Mouse (Mus musculus) left cerebral cortex, adult 8-10 months (tissue): ENCODE measurements at regions not wholly inside any gene's neighbourhood (a gene's known extent, or its start where the extent isn't known, plus 50 kb on each side); places are given as distances from the start of the nearest gene placed in this dataset.

Source experiments
- DNase-seq, 2 experiments: peaks; one replicate each; pipeline ENCODE4 v3.0.0; 2022; ENCODE audit warnings: low spot score in 2 of 2

DNA sequence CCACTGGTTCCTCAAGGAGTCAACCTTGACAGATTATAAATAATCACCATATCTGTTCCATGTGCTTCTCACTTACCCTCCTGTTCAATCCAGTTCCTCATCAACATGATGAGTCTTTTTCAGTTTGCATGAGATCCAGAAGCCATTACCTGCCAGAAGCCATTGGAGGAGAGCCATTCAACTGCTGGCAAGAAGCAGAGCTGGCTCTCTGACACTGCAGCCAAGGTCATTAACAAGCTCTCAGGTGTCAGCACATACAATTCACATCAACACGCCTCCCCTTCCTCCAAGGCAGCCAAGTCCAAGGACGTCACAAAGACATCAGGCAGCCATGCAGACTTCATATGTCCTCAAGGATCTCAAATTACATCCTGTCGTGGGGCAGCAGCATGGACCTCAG is 648.6 kb upstream of the Slit2 start:
- no peak for DNase-seq

GRCm38 (mm10) chr5:47336511-47336910 is 646.4 kb upstream of the Slit2 start:
- DNase-seq, result no peak

- no peak for DNase-seq
Measured at GRCm38 (mm10) chr5:47339807-47340206, 643.1 kb upstream of the Slit2 start.

DNA sequence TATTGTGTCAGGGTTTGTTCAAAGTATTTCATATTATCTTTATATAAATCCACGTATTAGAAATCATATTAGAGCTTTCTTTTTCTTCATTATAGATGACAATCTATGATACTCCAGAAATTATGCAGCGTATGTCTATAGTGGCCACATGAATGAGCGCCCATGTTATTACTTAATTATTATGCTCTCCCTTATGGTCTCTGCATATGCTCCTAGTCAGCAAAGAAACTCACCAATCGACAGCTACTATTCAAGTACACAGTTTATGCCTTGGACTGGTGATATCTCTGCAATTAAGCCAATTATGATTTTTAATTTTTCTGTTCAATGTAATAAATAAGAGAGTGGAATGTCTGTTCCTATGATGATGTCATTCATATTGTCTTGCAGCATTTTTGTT is 612.8 kb upstream of the Slit2 start:
- no peak for DNase-seq

DNA sequence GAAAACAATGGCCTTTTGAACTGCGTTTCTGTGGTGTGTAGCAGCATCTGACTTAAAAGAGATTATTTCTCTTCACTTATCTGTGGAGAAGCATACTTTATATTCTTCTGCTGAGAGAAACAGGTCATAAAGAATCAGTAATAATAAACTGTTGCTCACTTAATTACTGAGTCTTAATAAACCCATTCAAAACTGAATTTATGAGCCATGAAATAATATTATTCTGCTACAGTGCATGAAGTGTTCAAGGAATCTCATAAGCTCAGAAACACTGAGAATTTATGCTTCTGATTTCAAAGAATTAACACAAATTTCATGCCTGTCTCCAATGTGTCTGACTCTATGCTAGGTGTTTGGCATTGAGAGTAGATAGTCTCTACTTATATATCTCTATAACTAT is 597.0 kb upstream of the Slit2 start:
- no peak for DNase-seq

DNA sequence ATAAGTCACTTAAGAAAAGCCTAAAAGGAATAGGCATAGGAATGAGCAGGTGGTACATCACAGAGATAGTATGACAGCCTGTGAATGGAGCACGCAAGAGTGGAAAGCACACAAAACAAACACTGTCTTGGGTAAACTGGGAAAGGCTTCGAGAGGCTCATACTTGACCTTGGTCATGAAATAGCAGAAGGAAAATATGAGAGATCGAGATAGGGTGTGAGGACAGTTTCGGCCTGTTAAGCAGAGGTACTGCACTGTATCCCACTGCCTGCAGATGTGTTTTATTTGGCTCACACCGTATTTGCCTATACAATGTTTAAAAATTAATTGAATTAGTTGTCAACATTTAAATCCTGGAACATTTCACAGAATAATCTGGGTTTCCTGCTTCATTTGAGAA is 596.2 kb upstream of the Slit2 start:
- no peak for DNase-seq

DNA sequence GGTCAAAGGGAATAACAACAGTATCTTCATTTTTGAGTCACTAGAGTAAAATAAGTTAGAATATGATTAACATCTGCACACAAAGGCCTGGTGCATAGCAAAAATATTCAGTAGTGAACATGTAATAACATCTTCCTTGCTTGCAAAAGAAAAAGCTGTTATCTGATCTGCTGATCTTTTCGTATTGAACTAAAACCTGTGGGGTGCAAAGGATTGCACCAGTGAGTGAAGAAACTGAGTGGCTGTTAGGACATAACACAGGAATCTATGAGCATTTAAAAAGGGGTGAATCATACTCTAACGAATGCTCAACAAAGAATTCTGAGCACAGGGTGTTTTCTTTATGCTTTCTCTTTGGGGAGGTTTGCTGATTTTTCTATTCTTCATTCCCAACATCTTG is 592.2 kb upstream of the Slit2 start:
- DNase-seq, result no peak

- DNase-seq, result no peak
Measured at GRCm38 (mm10) chr5:47396874-47397273, 586.1 kb upstream of the Slit2 start.

DNA sequence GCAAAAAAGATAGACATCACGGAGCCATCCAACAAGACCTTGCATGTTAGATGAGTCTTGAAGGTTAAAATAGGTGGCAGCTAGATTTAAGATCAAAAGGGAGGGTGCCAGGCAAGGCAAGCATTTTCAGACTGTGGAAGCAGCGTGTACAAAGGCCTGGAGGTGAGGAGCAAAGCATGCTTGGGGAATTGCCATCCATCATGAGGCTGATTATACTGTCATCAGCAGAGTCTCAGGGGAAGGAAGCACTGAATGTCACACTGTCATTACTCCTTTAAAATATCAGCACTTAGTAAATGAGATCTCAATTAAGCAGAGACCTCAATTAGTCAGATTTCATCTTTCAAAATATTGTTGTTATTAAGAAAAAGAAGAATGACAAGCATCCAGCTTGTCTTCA is 561.0 kb upstream of the Slit2 start:
- DNase-seq, result no peak

DNA sequence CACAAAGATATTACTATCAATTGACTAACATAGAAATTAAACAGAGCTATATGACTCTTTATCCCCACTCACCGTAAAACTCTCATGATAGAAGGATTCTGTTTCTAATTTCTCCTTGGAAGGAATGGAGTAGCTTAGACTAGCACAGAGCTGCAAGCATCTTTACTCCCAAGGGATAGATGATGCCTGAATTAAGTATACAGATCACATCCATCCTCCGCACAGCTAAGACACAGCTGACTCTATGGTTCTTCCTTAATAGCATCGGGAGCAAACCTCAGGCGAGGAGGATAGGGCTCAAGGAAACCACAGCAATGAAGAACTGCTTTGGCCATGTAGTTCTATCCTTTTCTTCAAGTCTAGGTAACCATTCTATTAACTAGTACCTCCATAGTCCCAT is 556.9 kb upstream of the Slit2 start:
- DNase-seq, result no peak

- DNase-seq, result no peak
Measured at GRCm38 (mm10) chr5:47426467-47426866, 556.5 kb upstream of the Slit2 start.

DNA sequence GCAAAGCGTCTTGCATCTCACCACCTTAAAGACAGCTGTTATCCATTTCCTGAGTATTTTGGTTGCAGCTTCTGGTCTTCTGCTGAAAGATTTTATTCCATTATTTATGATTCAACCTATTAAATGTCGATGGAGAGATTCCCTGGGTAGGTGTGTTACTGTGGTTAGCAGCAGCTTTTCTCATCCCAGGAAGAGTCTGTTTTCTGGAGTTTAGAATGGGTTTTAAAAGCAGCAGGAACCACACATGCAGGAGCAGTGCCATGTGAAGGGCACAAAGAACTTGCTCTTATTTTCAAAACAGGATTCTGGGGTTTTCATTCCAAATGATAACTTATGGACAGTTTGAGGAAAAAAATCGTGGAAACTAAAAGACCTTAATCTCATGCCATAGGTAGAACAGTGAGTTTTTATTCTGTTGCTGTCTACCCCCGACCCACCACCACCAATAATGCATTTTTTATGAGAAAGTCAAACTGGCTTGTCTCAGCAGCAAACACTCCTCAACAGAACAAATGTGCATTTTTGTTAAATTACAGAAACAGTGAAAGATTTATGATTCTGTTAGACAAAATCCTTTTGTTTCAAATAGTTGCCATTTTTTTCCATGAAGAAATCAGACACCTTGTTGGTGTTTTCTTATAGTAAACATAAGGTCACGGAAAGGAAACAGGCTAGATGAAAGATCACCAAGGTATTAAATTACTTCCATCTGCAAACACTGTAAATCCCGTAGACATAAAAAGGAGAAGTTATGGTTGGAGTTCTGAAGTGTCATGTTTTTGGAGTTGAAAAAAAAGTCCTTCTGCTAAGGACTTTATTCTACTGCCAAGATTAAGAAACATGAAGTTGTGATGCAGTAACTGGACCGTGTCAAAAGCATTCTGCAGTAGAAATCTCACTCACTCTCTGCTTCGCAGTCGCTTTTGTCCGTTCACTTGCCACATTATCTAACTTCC is 553.4 kb upstream of the Slit2 start:
- no peak for DNase-seq

- DNase-seq, result no peak
Measured at GRCm38 (mm10) chr5:47431599-47432328, 551.2 kb upstream of the Slit2 start.

DNA sequence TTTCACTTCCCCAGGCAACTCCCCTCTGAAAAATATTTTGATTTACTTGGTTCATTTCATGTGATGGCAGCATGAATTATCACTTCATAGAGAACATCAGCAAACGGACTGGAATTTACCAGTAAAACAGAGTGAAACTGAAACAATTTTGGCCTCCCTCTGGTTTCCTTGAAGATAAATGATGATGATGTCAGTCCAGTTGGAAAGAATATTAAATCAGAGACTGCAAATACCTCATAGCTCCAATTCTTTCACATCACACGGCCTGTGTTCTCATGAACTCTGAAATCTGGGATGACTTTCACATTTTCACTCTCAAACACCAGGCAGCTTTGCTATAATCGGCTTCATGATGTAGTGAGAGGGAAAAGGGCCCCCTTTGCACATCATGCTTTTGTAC is 546.5 kb upstream of the Slit2 start:
- no peak for DNase-seq

DNA sequence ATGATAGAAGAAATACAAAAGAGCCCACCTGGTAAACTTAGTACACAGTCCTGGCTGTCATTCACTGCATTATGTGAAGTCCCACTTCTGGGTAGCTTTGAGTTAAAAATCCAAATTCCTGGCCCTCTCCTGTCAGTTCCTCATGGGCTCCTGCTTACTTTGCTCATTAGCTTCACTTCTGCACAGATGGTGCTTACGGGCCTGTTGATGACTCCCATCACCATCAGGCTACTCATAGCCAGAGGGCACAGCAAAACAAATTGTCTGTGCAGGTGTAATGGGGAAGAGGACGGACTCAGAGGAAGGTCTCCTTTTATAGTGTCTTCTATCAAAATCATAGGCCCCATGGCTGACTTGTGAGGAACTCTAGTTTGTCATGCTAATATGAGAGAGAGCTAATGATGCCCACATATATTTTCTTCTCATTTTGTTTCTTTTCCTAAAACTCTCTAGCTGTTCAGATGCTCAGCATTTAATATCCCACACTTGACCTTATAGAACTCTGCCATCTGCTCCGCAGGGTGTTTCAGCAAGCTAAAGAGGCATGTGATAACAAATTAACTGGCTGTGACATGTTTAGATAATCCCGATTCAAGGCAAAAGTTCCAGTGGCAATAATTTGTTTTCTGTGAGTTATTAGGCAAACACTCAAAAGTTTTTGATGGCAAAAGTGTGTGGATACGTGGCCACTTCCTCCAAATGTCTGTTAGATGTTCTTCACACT is 536.5 kb upstream of the Slit2 start:
- no peak for DNase-seq

DNA sequence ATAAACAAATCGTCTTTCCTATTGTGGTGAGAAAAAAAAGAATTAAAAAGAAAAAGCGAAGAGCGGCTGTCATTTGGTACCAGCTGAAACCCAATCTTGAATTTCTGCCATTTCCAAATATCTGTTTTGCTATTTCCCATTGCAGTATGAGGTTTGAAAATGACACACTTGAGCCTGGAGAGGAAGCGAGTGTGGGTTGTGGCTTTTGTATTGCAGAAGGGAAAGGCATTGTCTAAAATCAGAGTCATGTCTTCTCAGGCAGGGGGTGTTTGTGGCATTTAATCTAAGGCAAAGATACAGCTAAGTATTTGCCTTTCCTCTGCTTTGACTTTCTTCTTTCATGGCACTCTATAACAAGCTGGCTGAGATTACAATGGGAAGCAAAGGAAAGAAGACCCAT is 518.1 kb upstream of the Slit2 start:
- no peak for DNase-seq

DNA sequence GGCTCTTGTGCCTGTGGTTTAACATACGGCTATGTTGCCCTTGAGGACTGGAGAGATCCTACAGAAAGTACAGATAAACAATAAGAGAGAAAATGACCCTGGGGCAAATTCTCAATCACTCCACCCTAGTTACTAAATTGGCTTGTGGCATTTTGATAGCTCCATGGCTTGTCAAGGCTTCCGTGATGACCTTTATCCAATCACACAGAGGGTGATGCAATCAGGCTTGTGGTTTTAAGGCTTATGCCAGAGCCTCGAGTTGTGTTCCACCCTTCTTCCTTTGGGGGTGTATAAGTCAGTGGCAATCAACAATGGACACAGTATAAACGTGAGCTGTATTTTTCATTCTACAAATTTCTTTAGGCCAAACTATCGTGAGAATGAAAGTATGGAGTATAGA is 513.5 kb upstream of the Slit2 start:
- DNase-seq, result no peak

GRCm38 (mm10) chr5:47472027-47472825 is 510.7 kb upstream of the Slit2 start:
- no peak for DNase-seq

DNA sequence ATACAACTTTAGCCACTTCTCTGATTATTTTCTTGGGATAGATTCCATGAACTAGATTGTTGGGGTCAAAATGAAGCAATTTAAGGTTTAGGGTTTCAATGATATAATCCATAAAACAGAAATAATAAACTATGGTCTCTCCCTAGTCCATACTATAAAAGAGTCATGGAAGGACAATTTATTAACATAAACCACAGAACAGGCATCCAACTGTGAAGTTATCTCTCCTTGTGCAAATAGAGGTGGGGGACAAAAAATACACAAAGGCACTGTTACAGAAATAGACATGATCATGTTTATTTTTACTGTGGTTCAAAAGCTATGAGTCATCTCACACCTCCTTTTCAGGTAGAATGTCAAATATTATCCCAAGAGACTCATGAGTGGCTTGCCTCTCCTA is 503.0 kb upstream of the Slit2 start:
- no peak for DNase-seq

- DNase-seq, result no peak
Measured at GRCm38 (mm10) chr5:47496218-47496617, 486.7 kb upstream of the Slit2 start.

DNA sequence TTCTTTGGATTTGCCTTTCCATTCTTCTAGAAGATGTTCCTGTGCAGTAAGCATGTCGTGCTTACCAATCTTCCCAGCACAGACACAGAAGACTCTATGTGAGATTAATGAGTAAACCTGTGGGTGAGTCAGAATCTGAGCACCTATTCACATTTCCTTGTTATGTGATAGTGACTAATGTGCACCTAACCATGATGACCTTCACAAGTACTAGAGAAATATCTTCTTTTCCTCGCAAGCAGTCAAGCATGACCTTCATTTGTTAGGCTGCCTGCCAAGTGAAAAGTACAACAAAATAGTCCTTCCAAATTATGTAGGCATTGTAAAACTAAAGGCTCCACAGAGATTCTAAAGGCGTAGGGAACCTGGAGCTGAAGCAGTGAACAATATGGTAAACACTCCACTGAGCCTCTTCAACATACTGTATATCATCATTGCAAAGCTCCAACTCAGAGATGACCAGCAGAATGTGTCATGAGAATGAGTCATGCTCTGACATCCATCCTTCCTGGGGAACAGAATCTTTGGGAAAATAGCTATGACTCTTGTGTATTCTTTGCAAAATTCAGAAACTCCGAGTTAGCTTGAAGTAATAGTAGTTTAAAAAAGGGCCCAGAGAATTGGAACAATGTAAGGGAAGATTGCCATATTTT is 480.0 kb upstream of the Slit2 start:
- DNase-seq, result no peak
